Mouse (Mus musculus): Measurements from ENCODE around the gene Chchd4.
"Not testable (repeated sequence)": the region's sequence is repeated elsewhere in the genome, so short reads cannot be mapped to it uniquely, and the experiment has no call there.

Gene Chchd4

DNA sequence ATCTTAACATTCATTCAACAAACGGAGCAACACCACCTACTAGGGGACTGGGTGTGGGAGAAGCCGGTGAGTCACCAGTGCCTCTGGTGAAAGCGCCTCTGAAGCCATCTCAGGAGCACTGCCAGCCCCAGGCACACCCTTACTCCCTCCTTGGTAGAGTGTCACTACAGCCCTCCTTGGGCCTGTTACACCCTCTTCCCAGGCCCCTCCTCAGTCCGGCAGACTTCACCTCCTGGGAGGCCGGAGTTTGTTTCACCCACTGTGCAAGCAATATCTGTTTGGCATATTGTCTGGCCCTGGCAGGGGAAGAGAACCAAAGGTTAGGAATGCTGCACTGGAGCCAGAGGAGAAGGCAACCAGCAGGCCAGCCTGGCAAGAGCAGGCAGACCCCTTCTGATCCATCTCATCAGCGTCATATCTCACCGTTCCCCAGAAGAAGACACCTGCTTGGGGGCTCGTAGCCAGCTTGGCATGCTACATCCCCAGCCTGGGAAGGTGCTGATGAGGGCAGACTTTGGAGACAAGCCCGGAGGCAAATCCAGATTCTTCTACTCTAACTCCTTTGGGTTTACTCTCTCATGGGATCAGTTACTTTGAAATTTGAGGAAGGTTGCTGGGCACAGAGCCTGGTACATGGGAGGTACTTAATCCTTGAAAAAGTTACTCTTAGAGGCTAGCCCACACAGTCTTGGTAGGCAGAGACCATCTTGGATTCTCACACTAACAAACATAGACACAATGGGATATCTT lies 1.3 kb upstream of the Chchd4 start:
- in situ Hi-C loops (cut with MboI, MseI): loop anchor here (5.0 kb wide), 1 partner anchor 38 kb away; no protein-coding TSS in a partner anchor

DNA sequence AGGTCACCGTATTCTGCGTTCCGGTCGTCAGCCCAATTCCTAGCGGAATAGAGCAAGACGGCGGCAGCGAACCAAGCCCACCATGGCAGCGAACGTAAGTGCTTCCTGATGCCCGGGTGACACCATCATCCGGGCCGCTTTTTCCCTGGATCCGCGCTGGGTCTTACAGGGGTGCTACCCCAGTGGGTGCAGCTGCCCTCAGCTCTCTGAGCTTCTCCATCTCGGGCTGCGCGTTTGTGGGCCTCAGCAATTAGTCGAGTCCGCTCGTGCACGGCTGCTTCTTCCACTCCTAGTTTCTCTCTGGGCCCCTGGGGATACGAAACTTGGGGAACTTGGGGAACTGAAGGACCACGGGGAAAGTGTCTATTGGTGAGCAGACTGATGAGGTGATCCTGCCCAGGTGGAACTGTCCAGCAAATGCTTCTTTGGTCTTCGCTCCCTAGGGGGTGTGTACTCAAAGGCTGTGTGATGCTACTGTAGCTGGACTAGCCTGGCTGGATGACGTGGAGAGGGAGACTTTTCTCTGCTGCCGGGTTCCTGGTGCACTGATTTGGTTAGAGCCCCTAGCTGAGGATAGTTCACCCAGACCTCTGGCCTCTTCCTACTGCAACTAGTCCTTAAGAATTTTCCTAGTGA lies 577 bp upstream of the Chchd4 start:
- in situ Hi-C loops (cut with MboI, MseI): no loop called here

DNA sequence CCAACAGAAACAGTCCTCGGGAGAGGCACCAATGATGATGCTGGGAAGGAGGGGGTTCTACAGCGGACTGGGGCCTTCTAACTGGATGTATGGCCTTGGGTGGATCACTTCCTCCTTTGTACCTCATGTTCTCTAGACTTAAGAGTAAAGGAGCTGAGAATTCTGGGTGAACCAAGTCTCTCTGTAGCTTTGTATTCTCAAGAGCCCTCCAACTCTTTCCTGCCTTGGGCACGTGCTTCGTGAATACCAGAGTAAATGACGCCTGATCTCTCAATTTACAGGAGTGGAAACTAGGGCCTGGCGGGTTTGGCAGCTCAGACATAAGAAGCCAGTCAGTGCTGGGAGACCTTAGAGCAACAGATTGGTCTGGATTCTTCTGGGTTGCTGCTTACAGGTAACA lies 1.0 kb downstream of the Chchd4 start:
- in situ Hi-C loops (cut with MboI, MseI): no loop called here

DNA sequence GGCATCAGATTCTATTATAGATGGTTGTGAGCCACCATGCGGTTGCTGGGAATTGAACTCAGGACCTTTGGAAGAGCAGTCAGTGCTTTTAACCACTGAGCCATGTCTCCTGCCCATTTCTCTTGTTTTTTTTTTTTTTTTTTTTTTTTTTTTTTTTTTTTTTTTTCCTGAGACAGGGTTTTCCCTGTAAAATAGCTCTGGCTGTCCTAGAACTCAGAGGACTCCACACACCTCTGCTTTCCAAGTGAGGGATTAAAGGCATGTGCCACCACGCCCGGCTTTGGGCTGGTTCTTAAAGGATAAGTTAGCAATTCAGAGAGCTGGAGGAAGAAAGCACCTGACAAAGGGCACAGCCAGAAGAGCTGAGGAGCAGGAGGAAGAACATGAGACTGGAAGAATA lies 1.9 kb downstream of the Chchd4 start:
- in situ Hi-C loops (cut with MboI, MseI): not testable (repeated sequence)

DNA sequence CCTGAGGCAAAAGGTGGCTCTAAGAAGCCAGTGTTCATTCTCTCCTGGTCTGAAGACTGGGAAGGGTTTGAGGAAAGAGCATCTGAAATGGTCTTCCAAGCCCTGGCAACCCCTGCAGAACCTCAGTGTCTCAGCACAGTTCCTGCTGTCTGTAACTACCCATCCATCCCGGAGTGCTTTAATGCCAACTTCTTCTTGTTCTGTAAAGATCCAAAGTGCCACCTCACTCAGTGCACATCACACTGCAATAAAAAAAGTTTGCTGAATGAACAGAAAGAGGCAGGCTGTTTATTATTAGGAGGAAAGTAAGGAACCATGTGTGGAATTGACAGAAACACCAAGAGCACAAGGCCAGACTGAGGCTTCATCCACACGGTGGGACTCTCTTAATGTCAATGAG lies 2.6 kb downstream of the Chchd4 start:
- in situ Hi-C loops (cut with MboI, MseI): no loop called here

DNA sequence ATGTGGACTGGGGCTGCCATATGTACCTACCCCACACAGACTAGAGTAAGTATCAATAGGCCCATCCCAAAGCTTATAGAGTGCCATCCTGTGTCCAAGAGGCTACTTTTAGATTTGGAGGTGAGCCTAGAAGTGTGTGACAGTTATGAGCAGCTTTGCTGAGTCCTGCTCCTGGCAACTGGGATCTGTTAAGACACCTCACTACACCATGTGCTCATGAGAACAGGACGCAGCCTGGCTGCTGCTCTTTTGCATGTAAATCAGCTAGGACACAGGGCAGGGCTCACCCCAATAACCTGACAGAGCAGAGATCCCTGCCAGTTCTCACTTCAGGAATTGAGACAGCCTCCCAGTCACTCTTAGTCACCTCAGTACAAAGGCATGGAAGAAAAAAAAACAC lies 6.2 kb downstream of the Chchd4 start:
- in situ Hi-C loops (cut with MboI, MseI): no loop called here

DNA sequence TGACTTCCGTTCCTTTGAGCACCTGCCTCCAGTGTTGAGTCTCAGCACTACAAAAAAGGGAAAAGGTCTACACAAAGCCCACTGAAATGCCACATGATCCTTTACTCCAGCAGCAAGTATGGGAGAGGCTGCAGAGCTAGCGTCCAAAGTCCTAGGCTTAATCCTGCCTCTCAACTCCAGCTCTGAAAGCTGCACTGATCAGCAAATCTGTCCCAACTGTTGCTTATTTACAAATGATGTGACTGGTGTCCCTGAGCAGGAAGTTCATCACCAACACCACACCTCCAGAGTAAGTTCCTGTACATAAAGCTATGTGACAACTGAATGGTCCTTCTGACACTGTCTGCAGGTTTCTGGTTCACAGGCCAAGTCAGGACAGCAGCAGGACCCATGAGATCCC lies 7.6 kb downstream of the Chchd4 start:
- in situ Hi-C loops (cut with MboI, MseI): no loop called here

DNA sequence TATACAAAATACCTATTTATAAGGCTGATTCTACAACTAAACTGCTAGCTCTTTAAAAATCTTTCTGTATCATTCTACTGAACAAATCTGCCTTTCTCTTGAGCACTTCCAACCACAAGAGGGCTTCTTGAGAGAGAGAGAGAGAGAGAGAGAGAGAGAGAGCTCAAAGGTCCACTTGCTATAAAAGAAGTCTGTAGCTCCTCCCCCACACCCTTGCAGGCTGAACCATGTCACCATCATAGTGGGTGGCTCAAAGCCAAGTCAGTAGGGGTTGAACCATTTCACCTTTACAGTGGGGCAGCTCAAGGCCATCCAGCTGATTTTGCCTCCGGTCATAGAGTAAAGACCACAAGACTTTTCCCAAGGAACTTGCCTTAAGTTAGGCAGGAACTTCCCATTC lies 13.9 kb downstream of the Chchd4 start:
- in situ Hi-C loops (cut with MboI, MseI): no loop called here

DNA sequence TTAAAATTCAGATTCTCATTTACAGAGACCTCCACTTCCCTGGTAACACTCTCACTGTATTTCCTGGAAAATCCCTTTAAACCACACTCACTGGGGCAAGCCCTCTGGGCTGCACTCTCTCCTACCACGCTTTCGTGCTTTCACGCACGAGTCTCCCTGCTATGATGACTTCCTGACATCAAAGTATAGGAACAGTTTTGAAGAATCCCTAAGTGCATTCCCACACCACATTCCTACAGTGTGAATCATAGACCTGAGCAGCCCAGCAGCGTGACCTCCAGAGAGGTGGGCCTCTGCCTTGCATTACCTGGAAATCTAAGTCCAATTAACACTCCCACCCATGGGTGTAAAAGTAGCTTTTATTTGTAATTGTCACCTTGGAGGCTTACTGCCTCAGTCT lies 18.8 kb downstream of the Chchd4 start:
- in situ Hi-C loops (cut with MboI, MseI): no loop called here

DNA sequence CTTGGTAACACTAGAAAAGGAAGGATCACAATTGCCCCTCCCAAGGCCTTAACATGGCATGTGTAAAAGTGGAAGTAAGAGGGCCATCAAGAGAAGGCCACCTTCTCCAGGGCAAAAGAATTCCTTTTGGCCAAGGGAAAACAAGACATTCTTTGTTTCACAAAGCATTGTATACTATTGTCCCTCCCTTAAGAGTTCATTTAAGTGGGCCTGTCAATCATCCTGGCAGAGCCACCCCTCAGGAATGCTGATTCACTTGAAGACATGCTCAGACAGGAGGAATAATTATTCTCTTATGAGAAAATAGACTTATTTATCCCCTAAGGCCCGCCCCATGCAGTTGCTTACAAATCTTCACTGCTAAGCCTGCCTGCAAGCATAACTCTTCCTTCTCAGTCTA lies 21.3 kb downstream of the Chchd4 start:
- in situ Hi-C loops (cut with MboI, MseI): no loop called here

DNA sequence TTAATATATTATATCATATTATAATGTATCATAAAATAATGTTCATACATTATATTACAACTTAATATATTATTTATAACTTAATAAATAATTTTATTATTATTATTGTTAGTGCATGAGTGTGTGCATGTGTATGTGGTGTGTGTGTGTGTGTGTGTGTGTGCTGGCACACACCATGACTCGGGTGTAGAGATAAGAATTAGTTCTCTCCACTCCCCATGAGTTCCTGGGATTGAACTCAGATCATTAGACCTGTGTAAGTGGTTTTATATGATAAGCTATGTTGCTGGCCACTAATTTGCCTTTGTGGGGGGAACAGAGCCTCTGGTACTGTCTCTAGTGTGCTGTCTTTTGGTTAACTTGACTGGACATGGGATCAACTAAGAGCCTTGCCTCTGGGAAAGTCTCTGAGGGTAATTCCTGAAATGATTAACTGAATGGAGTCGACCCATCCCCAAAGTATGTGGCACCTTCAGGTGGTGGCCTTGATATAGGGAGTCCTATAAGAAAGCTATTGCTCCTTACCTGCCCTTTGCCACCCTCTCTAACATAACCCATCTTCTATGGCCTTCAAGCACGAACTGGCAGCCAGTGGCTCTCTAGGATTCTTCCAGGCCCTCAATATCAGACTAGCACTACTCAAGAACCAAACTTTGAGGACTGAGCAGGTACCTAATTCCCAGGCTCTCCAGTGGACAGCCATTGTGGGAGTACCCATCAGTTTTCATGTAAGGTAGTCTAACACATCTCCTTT lies 23.7 kb downstream of the Chchd4 start:
- in situ Hi-C loops (cut with MboI, MseI): no loop called here

DNA sequence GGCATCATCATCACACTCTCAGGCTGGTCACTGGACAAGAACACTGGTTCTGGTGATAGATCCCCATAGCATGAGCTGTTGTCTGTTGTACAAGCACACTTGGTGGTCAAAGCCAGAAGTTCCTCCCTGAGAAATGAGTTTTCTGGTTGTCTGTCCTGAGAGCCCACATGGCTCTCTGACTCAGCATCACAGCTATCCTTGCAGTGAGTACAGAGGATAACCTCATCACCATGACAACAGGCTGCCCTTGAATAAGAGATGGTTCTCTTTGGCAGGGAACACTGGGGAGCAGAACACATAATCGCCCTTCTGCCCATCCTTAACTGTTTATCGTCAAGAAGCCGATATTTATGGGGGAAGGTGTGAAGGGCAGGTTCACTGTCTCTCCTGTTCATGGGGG lies 28.0 kb downstream of the Chchd4 start:
- in situ Hi-C loops (cut with MboI, MseI): no loop called here

DNA sequence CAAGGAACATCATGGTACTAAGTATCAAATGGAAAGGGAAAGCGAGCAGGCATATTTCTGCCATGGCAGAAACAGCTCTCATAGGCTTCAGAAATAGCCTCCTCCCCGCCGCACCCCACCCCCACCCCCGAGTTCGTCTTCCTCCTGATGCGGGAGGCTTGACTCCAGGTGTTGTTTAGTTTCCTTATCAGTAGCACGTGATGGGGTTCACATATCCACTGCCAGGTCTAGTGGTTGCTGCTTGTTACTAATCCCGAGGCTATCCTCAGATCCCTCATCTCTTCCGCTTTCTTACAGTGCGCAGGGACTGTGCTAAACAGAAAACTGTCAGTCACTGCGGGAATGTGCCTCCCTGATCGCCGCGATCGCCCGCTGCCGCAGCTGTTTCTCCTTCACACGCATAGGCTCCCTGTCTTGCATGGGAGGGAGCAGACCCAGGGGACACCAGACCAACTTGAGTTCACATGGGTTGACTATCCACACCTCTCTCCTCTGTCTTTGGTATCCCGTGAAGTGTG lies 32.1 kb downstream of the Chchd4 start:
- in situ Hi-C loops (cut with MboI, MseI): no loop called here

DNA sequence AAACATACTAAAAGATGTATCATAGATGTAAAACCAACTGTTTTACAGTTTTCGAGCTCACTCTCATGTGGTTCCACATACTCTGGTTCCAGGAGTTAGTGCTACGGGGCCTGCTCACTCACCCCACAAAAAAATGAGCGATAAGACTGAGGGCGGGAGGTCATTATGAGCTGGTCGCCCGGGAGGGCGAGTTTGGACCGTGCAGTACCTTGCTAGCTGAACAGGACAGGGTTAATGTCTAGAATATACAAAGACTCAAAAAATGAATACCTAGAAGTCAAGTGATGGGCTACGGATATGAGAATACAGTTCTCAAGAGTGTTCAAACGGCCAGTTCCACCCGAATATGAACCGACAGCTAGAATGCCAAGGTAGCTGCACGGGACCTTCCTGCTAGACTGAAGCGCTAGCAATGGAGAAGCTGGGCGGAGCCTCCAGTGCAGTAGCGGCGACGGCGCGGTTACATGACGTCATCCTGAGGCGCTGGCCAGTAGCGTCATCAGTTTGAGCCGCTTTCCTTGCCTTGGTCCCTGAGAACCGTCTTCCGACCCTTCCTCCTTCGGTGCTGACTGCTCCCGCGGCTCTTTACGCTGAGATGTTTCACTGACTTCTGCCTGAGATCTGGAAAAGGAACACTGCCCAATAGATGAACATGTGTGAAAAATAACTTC lies 32.7 kb downstream of the Chchd4 start:
- in situ Hi-C loops (cut with MboI, MseI): no loop called here

DNA sequence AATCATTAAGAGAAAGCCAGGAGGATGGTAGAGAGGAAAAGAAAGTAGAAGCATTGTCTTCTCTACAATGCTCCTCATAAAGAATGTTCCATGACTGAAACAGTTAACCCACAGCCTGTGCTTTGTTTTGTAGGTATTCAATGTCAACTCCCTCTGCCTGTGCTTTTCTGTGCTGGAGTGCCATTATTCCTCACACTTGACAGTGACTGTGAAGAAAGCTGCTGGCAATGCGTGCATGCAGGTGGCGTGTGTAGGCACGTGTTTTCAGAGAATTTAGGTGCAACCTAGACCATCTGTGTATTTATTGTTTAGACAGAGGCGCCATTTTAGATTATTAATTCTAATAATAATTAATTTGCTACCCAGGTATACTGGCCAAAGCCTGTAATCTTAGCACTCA lies 49.2 kb downstream of the Chchd4 start:
- in situ Hi-C loops (cut with MboI, MseI): no loop called here

DNA sequence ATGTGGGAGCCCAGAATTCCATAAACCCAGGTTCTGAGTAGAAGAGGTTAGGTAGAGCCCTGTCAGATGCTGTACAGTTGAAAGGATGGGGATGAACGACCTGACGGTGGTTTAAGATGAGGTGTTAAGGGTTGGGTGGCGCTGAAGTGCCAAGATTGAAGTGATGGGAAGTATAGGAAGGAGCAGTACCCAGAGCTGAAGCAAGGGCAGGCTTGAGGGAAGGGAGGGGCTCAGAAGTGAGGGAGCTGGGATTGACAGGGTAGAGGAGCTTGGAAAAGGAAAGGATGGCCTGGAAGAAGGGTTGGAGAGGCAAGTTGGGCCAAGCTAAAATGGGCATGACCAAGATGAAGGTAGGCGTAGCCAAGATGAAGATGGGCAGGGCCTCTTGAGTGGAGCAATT lies 51.7 kb downstream of the Chchd4 start:
- in situ Hi-C loops (cut with MboI, MseI): no loop called here

DNA sequence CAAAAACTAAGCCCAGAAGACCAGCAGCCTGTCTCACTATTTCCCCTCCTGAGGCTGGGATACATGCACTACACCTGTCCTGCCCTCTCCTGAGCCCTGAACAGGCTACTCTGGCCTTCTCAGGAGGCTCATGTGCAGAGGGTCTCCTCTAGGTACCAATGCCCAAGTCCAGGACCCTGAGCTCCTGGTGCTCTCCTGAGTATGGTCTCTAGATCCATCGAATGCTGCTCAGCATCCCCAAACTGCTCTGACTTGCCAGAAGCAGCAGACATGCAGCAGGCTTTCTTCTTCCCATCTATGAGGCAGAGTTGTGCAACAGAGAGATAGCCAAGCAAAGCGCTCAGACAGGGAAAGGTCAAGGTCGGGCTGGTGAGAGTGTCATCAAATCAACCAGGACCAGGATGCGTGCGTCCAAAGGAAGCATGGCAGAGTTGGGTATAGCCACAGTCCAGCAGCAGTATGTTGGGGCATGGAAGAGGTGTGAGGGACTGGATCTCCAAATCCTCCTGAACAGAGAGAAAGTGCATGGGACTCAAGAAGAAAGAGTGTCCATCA lies 56.0 kb downstream of the Chchd4 start:
- in situ Hi-C loops (cut with MboI, MseI): no loop called here

DNA sequence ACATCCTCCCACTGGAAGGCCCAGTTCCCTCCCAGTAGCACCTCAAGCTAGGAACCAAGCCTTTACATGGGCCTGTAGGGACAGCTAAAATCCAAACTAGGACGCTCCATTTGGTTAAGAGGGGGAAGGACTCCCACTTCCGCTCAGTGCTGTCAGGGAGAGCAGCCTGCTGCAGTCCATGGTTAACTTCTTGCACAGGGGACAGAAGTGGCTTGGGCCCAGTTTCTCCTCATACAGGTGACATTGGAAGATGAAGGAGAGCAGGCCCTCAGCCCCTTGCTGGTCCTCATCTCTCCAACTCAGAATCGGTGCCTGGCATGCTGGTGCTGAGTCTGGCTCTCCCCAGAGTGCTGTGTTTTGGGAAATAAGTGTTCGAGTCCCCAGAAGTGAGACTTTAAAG lies 57.2 kb downstream of the Chchd4 start:
- in situ Hi-C loops (cut with MboI, MseI): no loop called here

DNA sequence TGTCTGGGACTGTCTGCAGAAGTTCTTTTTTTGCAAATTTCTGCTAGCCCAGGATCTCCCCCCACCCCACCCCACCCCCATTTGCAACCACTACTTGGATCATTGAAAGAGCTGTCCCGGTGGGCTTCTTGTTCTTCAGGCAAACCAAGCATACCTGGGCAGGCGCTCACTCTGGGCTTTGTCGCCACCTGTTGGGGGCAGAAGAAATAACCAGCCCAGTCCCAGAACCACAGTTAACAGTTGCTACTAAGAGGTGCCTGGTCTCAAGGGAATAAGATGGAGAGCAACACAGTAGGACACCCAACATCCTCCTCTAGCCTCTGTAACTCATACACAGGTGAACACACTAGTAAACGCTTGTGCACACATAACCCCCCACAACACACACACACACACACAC lies 58.5 kb downstream of the Chchd4 start:
- in situ Hi-C loops (cut with MboI, MseI): loop anchor here (5.0 kb wide), 1 partner anchor 128 kb away; no protein-coding TSS in a partner anchor
